Mouse (Mus musculus) kidney, embryonic 16.5 days (tissue): ENCODE measurements around the gene Tmem262. TPM values are rescaled to one million over a fixed set of nuclear protein-coding genes. Genes with fewer than 3 reads are reported as not detected.

Experiments
- ATAC-seq: fragments of 200-750 bp; cut with Nextera tagmentation; 2 replicates; pipeline ENCODE4 v1.8.0; 2017; ENCODE audit warnings: moderate TSS enrichment; ENCODE audit not compliant: low FRiP score, low TSS enrichment
- H3K27ac ChIP-seq: fragments of 300-500 bp; sonication (generic); 2 replicates; pipeline ENCODE4 v1.5.1; 2014; ENCODE audit warnings: low read length
- H3K27me3 ChIP-seq: fragments of 300-500 bp; sonication (generic); 2 replicates; pipeline ENCODE4 v1.6.1; 2014; ENCODE audit warnings: low read length, control low read depth, mixed read lengths; ENCODE audit not compliant: insufficient read depth
- H3K36me3 ChIP-seq: fragments of 300-500 bp; sonication (generic); 2 replicates; pipeline ENCODE4 v1.6.1; 2014; ENCODE audit warnings: low read length, control low read depth, mixed read lengths; ENCODE audit not compliant: insufficient read depth
- H3K4me1 ChIP-seq: fragments of 300-500 bp; sonication (generic); 2 replicates; pipeline ENCODE4 v1.6.1; 2014; ENCODE audit warnings: low read length, control low read depth, mixed read lengths; ENCODE audit not compliant: insufficient read depth
- H3K4me2 ChIP-seq: fragments of 300-500 bp; sonication (generic); replicated peaks from 2 replicates; pipeline ENCODE4 v1.6.1; 2014; ENCODE audit warnings: low read depth, low read length
- H3K4me3 ChIP-seq: fragments of 300-500 bp; sonication (generic); 2 replicates; pipeline ENCODE4 v1.5.1; 2014; ENCODE audit warnings: mild to moderate bottlenecking, low read length
- H3K9ac ChIP-seq: fragments of 300-500 bp; sonication (generic); replicated peaks from 2 replicates; pipeline ENCODE4 v1.6.1; 2014; ENCODE audit warnings: low read length
- H3K9me3 ChIP-seq: fragments of 300-500 bp; sonication (generic); 2 replicates; pipeline ENCODE4 v1.6.1; 2016; ENCODE audit warnings: low read length, control low read depth
- WGBS: fragments of 180-500 bp; shearing (Covaris S2); extraction: QIAGEN DNeasy Blood & Tissue Kit; methylation state at CpG from one replicate; pipeline ENCODE4 v1.1.7; 2014; 5-methylcytosine and 5-hydroxymethylcytosine counted together
- polyA plus RNA-seq: library from polyadenylated mRNA; unstranded; fragments of >200 nt; fragmentation: Nextera tagmentation; extraction: Ambion mirVana; gene quantifications from 2 replicates; pipeline ENCODE4 v1.2.1, GENCODE M21; 2015

Tmem262 gene
- polyA plus RNA-seq, 1 experiment from 2014 or later, result not detected

- peaks cover 36% of the 10 kb centered on the region for H3K36me3 ChIP-seq
- peaks cover 25% of the 10 kb centered on the region for H3K4me1 ChIP-seq
- peak within 1 kb of the TSS; percentile 98 for H3K27ac ChIP-seq
- H3K4me3 ChIP-seq, result peak within 1 kb of the TSS; percentile 77
- peak within 1 kb of the TSS; percentile 86 for H3K9ac ChIP-seq
- ATAC-seq, result peak; percentile 90
- no peaks in the 10 kb centered on the region for H3K9me3 ChIP-seq
- no peaks in the 10 kb centered on the region for H3K27me3 ChIP-seq
- WGBS, result 0% methylated on average over 65 of the region's 65 CpGs
- H3K4me2 ChIP-seq, result peak within 1 kb of the TSS; percentile 71
Measured at GRCm38 (mm10) chr19:6046294-6047153, 33.3 kb upstream of the Tmem262 start, which contains the start of gene Syvn1. Syvn1 (plus strand) TSS chr19:6046576.

GRCm38 (mm10) chr19:6047154-6047898, 32.5 kb upstream of the Tmem262 start:
- peak overlapping the region; percentile 86 for H3K9ac ChIP-seq
- H3K4me3 ChIP-seq, result peak overlapping the region; percentile 77
- no peaks in the 10 kb centered on the region for H3K27me3 ChIP-seq
- peak overlapping the region; percentile 98 for H3K27ac ChIP-seq
- peak; percentile 10 for ATAC-seq
- WGBS, result under 1% methylated on average over 43 of the region's 44 CpGs
- peak overlapping the region; percentile 71 for H3K4me2 ChIP-seq
- peaks cover 17% of the 10 kb centered on the region for H3K4me1 ChIP-seq
- H3K36me3 ChIP-seq, result peaks cover 44% of the 10 kb centered on the region
- H3K9me3 ChIP-seq, result no peaks in the 10 kb centered on the region

DNA sequence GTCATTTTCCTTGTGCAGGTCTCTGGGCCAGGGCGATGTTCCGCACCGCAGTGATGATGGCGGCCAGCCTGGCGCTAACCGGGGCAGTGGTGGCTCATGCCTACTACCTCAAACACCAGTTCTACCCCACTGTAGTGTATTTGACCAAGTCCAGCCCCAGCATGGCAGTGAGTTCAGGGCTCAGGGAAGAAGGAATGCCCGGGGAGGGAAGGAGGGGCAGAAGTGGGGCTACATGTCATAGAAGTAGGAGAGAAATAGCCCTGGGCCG, 32.0 kb upstream of the Tmem262 start:
- 86% methylated on average over 8 of the region's 8 CpGs for WGBS
- Histone ChIP-seq H3K9me3 (no peaks in the 10 kb centered on the region), H3K36me3 (peaks cover 49% of the 10 kb centered on the region), H3K27ac (no peak overlapping the region), H3K4me3 (peak overlapping the region; percentile 77), H3K4me2 (peak overlapping the region; percentile 71), H3K4me1 (peaks cover 16% of the 10 kb centered on the region), H3K27me3 (no peaks in the 10 kb centered on the region), H3K9ac (peak overlapping the region; percentile 86)
- ATAC-seq, result no peak

DNA sequence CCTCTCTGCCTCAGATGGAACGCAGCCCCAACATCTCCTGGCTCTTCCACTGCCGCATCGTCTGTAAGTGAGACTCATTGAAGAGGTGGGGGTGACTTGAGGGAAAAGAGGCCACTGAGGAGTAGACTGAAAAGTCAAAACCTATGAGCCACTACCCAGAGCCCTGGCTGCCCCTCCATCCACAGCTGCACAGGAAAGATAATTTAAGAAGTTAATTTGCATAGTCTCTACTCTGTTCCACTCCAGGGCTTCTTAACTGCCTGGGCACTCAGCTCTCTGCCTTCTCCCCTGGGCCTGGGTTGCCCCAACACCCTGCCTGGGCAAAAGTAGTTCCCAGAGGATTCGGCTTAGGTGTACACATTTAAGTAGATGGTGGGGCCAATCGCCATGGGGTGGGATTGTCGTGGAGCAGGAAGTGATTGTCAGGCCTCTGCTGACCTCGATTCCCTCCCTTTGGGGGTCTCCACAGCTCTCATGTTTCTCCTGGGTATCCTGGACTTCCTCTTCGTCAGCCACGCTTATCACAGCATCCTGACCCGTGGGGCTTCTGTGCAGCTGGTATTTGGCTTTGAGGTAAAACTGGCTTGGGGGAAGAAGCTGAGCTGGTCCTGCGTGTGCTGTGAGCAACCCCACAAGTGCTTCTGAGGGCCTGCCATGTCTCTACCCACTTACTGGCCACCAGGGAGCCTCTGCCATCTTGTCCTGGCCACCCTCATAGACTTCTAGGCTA, 31.0 kb upstream of the Tmem262 start:
- Histone ChIP-seq H3K9ac (0 out of 2 replicates have a peak overlapping the region, but pooled peaks have one; percentile 22), H3K4me2 (no peak overlapping the region), H3K9me3 (no peaks in the 10 kb centered on the region), H3K36me3 (peaks cover 59% of the 10 kb centered on the region), H3K4me1 (peaks cover 16% of the 10 kb centered on the region), H3K27ac (no peak overlapping the region), H3K27me3 (no peaks in the 10 kb centered on the region), H3K4me3 (no peak overlapping the region)
- ATAC-seq, result no peak
- 84% methylated on average over 11 of the region's 11 CpGs for WGBS

- Histone ChIP-seq H3K36me3 (peaks cover 76% of the 10 kb centered on the region), H3K4me3 (no peak overlapping the region), H3K9ac (no peak overlapping the region), H3K27ac (no peak overlapping the region), H3K4me2 (no peak overlapping the region), H3K9me3 (no peaks in the 10 kb centered on the region), H3K4me1 (peaks cover 20% of the 10 kb centered on the region), H3K27me3 (no peaks in the 10 kb centered on the region)
- WGBS, result 89% methylated on average over 7 of the region's 7 CpGs
- no peak for ATAC-seq
Measured at GRCm38 (mm10) chr19:6052516-6052915, 27.3 kb upstream of the Tmem262 start.

GRCm38 (mm10) chr19:6054296-6054695, 25.5 kb upstream of the Tmem262 start:
- H3K36me3 ChIP-seq, result peaks cover 67% of the 10 kb centered on the region
- no peak overlapping the region for H3K27ac ChIP-seq
- no peaks in the 10 kb centered on the region for H3K9me3 ChIP-seq
- whole genome bisulfite sequencing, result 74% methylated on average over 5 of the region's 5 CpGs
- H3K4me3 ChIP-seq, result no peak overlapping the region
- ATAC-seq, result no peak
- no peaks in the 10 kb centered on the region for H3K27me3 ChIP-seq
- no peak overlapping the region for H3K4me2 ChIP-seq
- H3K4me1 ChIP-seq, result peaks cover 20% of the 10 kb centered on the region
- no peak overlapping the region for H3K9ac ChIP-seq

GRCm38 (mm10) chr19:6056696-6057095, 23.1 kb upstream of the Tmem262 start:
- Histone ChIP-seq H3K36me3 (peaks cover 48% of the 10 kb centered on the region), H3K4me3 (peak overlapping the region; percentile 97), H3K27me3 (no peaks in the 10 kb centered on the region)

DNA sequence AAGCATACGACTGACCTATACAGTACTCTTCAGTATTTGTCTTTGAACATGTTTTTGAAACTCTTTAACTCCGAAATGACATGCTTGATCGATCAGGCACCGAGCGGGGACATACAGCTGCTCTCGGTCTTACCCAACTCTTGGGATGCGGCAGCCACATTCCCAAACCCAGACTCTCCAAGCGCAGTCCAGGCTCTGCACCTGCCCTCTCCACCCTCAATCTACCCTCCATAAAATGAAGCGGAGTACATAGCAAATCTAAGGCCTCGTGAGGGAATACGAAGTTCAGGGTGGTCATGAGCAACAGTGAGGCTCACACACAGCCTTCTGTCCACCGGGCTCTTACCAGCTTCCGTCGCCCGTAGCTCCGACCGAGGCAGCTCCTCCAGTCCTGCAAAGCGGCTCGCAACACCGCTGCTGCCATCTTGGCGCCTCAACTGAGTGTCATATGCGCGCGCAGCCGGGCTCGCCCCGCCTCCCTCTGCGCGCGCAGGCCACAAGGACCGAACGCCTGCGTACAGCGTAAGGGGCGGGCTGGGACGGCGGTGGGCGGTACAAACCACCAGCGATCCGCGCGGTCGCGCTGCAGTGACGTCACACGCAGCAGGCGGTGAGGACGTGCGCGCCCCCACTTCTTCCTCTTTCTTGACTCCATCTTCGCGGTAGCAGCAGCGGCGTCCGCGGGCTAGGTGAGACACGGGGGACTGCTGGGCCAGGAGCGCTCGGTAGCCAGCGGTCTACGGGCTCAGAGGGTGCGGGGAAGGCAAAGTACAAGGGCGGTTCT, 22.3 kb upstream of the Tmem262 start, which contains the start of the genes Mrpl49 and Fau:
Gene Mrpl49, minus strand, starts transcription at position 473 of the 784 bp plus-strand sequence.
Gene Fau, plus strand, starts transcription at position 532 of the 784 bp plus-strand sequence.
- H3K4me1 ChIP-seq, result peaks cover 33% of the 10 kb centered on the region
- peak within 1 kb of the TSS; percentile 88 for H3K4me2 ChIP-seq
- peaks cover 40% of the 10 kb centered on the region for H3K36me3 ChIP-seq
- peak; percentile 88 for ATAC-seq
- WGBS, result under 1% methylated on average over 55 of the region's 63 CpGs
- peak within 1 kb of the TSS; percentile 75 for H3K27ac ChIP-seq
- peak within 1 kb of the TSS; percentile 91 for H3K9ac ChIP-seq
- H3K9me3 ChIP-seq, result no peaks in the 10 kb centered on the region
- no peaks in the 10 kb centered on the region for H3K27me3 ChIP-seq
- H3K4me3 ChIP-seq, result peak within 1 kb of the TSS; percentile 97

More at GRCm38 (mm10) chr19:6056696-6057095, 23.1 kb upstream of the Tmem262 start:
- Histone ChIP-seq H3K4me1 (peaks cover 25% of the 10 kb centered on the region), H3K27ac (no peak overlapping the region), H3K9ac (peak overlapping the region; percentile 91), H3K4me2 (peak overlapping the region; percentile 88), H3K9me3 (no peaks in the 10 kb centered on the region)
- ATAC-seq, result no peak
- 46% methylated on average over 4 of the region's 4 CpGs for WGBS

DNA sequence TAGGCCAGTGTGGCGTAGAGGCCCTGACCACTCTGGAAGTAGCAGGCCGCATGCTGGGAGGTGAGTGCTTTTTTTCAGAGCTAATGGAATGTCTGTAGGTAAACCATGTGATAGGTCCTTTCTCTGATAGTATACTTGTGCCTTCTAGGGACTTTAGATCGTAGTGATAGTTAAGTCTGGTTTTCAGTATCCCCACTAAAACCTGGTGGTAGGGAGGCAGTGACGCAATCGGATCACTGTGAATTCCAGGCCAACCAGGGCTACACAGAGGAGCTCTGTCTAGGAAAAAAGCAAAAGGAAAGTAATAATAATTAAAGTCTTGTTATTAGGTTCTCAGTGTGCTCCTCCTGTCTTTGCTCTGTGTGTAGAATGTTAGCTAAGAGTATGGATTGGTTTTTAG, 21.3 kb upstream of the Tmem262 start:
- no peaks in the 10 kb centered on the region for H3K27me3 ChIP-seq
- peak overlapping the region; percentile 88 for H3K9ac ChIP-seq
- ATAC-seq, result no peak
- H3K36me3 ChIP-seq, result peaks cover 30% of the 10 kb centered on the region
- 34% methylated on average over 5 of the region's 5 CpGs for WGBS
- peaks cover 40% of the 10 kb centered on the region for H3K4me1 ChIP-seq
- H3K27ac ChIP-seq, result 0 out of 2 replicates have a peak overlapping the region, but pooled peaks have one; percentile 64
- H3K4me2 ChIP-seq, result peak overlapping the region; percentile 85
- H3K9me3 ChIP-seq, result no peaks in the 10 kb centered on the region
- H3K4me3 ChIP-seq, result peak overlapping the region; percentile 97
